Mouse (Mus musculus): ENCODE measurements around the gene Zfp950. TPM values are rescaled to one million over a fixed set of nuclear protein-coding genes. Genes with fewer than 3 reads are reported as not detected.
"Not testable (repeated sequence)": the region's sequence is repeated elsewhere in the genome, so short reads cannot be mapped to it uniquely, and the experiment has no call there.

Zfp950 gene
- polyA plus RNA-seq (2014; fragmentation: Nextera tagmentation; extraction: Ambion mirVana): 35.8 and 42.3 TPM in 2 replicates

- Histone ChIP-seq H3K36me3 (ENCODE audit: insufficient read depth) (no peaks in the 10 kb centered on the region), H3K4me2 (peak within 1 kb of the TSS; percentile 68), H3K27me3 (ENCODE audit: insufficient read depth, low read length) (no peaks in the 10 kb centered on the region), H3K27ac (ENCODE audit: low read depth) (peak within 1 kb of the TSS; percentile 39; the same call in 1 of the 2 replicates), H3K9me3 (ENCODE audit: low read depth, low read length) (no peaks in the 10 kb centered on the region), H3K4me1 (ENCODE audit: insufficient read depth) (0 out of 2 replicates have a peak, but pooled peaks cover 4% of the 10 kb centered on the region), H3K9ac (peak within 1 kb of the TSS; percentile 77), H3K4me3 (ENCODE audit: low read depth, low read length) (peak within 1 kb of the TSS; percentile 74)
- ATAC-seq (ENCODE audit: insufficient read depth) (peak; percentile 100), DNase-seq (peak; percentile 92)
- TF ChIP-seq CTCF (IDR thresholded peaks at IDR 0.05; ENCODE audit: low read depth): no peak
- WGBS: under 1% methylated on average over 18 of the region's 18 CpGs
Measured at GRCm38 (mm10) chr19:61140342-61141206, at the start of gene Zfp950. Gene Zfp950, minus strand, starts transcription at chr19:61140840.

GRCm38 (mm10) chr19:61183590-61183989, 43.0 kb upstream of the Zfp950 start, which contains the start of gene Gm6020:
Gene Gm6020, plus strand, starts transcription at chr19:61183890.
- H3K4me2 ChIP-seq; H3K27ac ChIP-seq (ENCODE audit: low read depth); H3K4me3 ChIP-seq (ENCODE audit: low read depth, low read length); H3K27me3 ChIP-seq (ENCODE audit: insufficient read depth, low read length); H3K36me3 ChIP-seq (ENCODE audit: insufficient read depth); H3K9me3 ChIP-seq (ENCODE audit: low read depth, low read length); H3K4me1 ChIP-seq (ENCODE audit: insufficient read depth); DNase-seq; ATAC-seq (ENCODE audit: insufficient read depth); H3K9ac ChIP-seq: not testable (repeated sequence)
- WGBS: 77% methylated on average over 2 of the region's 2 CpGs

- H3K27me3 ChIP-seq (ENCODE audit: insufficient read depth, low read length): no peaks in the 10 kb centered on the region
- TF ChIP-seq CTCF (IDR thresholded peaks at IDR 0.05; ENCODE audit: low read depth): no peak
- H3K36me3 ChIP-seq (ENCODE audit: insufficient read depth): no peaks in the 10 kb centered on the region
- H3K9me3 ChIP-seq (ENCODE audit: low read depth, low read length): no peaks in the 10 kb centered on the region; the same call in 1 of the 2 replicates
- no peak within 1 kb of the TSS for H3K27ac ChIP-seq (ENCODE audit: low read depth)
- H3K4me3 ChIP-seq (ENCODE audit: low read depth, low read length): peak within 1 kb of the TSS; percentile 32
- peak within 1 kb of the TSS; percentile 47 for H3K9ac ChIP-seq
- peak; percentile 18 for DNase-seq
- no peak for ATAC-seq (ENCODE audit: insufficient read depth)
- WGBS: 24% methylated on average over 39 of the region's 39 CpGs
- no peaks in the 10 kb centered on the region for H3K4me1 ChIP-seq (ENCODE audit: insufficient read depth)
- H3K4me2 ChIP-seq: peak within 1 kb of the TSS; percentile 57
Measured at GRCm38 (mm10) chr19:61175756-61176324, 35.2 kb upstream of the Zfp950 start, which contains the start of gene Gm7102. Gene Gm7102, minus strand, starts transcription at chr19:61176309.

GRCm38 (mm10) chr19:61151701-61152420, 11.2 kb upstream of the Zfp950 start:
- Histone ChIP-seq H3K4me3 (ENCODE audit: low read depth, low read length) (peak overlapping the region; percentile 41), H3K9ac (peak overlapping the region; percentile 46), H3K4me1 (ENCODE audit: insufficient read depth) (no peaks in the 10 kb centered on the region), H3K27me3 (ENCODE audit: insufficient read depth, low read length) (no peaks in the 10 kb centered on the region), H3K27ac (ENCODE audit: low read depth) (no peak overlapping the region), H3K9me3 (ENCODE audit: low read depth, low read length) (no peaks in the 10 kb centered on the region), H3K4me2 (peak overlapping the region; percentile 67), H3K36me3 (ENCODE audit: insufficient read depth) (no peaks in the 10 kb centered on the region)
- no peak for TF ChIP-seq CTCF (IDR thresholded peaks at IDR 0.05; ENCODE audit: low read depth)
- DNase-seq (peak; percentile 55), ATAC-seq (ENCODE audit: insufficient read depth) (peak; percentile 80)
- 5% methylated on average over 27 of the region's 27 CpGs for WGBS

- Histone ChIP-seq H3K9me3 (ENCODE audit: low read depth, low read length) (no peaks in the 10 kb centered on the region), H3K9ac (peak overlapping the region; percentile 46), H3K36me3 (ENCODE audit: insufficient read depth) (no peaks in the 10 kb centered on the region), H3K4me3 (ENCODE audit: low read depth, low read length) (peak overlapping the region; percentile 41), H3K27me3 (ENCODE audit: insufficient read depth, low read length) (no peaks in the 10 kb centered on the region), H3K27ac (ENCODE audit: low read depth) (no peak overlapping the region), H3K4me1 (ENCODE audit: insufficient read depth) (no peaks in the 10 kb centered on the region), H3K4me2 (peak overlapping the region; percentile 67)
- peak; percentile 45 for DNase-seq
- 4% methylated on average over 8 of the region's 8 CpGs for WGBS
- ATAC-seq (ENCODE audit: insufficient read depth): peak; percentile 81
- no peak for TF ChIP-seq CTCF (IDR thresholded peaks at IDR 0.05; ENCODE audit: low read depth)
Measured at GRCm38 (mm10) chr19:61151372-61151700, 10.7 kb upstream of the Zfp950 start.

- DNase-seq (no peak), ATAC-seq (ENCODE audit: insufficient read depth) (no peak)
- Histone ChIP-seq H3K4me2 (peak overlapping the region; percentile 68), H3K9me3 (ENCODE audit: low read depth, low read length) (no peaks in the 10 kb centered on the region), H3K9ac (peak overlapping the region; percentile 77), H3K27ac (ENCODE audit: low read depth) (no peak overlapping the region), H3K36me3 (ENCODE audit: insufficient read depth) (no peaks in the 10 kb centered on the region), H3K4me1 (ENCODE audit: insufficient read depth) (0 out of 2 replicates have a peak, but pooled peaks cover 4% of the 10 kb centered on the region), H3K27me3 (ENCODE audit: insufficient read depth, low read length) (no peaks in the 10 kb centered on the region), H3K4me3 (ENCODE audit: low read depth, low read length) (peak overlapping the region; percentile 74)
- WGBS: 17% methylated on average over 4 of the region's 4 CpGs
- no peak for TF ChIP-seq CTCF (IDR thresholded peaks at IDR 0.05; ENCODE audit: low read depth)
Measured at GRCm38 (mm10) chr19:61141299-61141698, 659 bp upstream of the Zfp950 start.

All from lung, embryonic 14.5 days (tissue).